Mouse (Mus musculus): Measurements from ENCODE around the gene Aifm2. TPM values are rescaled to one million over a fixed set of nuclear protein-coding genes. Genes with fewer than 3 reads are reported as not detected.

The Aifm2 gene
- polyA plus RNA-seq, 1 experiment from 2014 or later: 6.0 TPM

DNA sequence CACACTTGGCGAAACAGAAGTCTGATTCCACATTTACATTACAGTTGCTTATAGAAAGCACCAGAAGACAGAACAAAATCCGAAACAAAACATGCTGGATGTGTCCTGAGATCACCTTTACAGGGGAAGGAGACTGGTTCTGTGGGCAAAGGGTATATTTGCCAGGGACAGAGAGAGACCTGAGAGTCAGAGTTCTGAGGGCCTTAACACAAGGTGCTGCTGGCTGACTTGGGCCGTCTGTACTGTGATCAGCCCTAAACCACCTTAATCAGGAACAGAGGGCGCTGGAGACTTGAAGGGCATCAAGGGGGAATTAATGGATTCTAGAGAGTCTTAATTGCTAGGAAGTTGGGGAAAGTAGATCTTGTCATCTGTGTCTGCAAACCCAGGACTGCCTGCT lies 21.5 kb upstream of the Aifm2 start:
- no peaks in the 10 kb centered on the region for H3K27me3 ChIP-seq (ENCODE audit: control insufficient read depth, insufficient read depth, low read depth, low read length)
- H3K36me3 ChIP-seq (ENCODE audit: control insufficient read depth, insufficient read depth): peaks cover 24% of the 10 kb centered on the region
- no peak for ATAC-seq (ENCODE audit: low read depth)
- no peaks in the 10 kb centered on the region for H3K9me3 ChIP-seq (replicated peaks; ENCODE audit: control insufficient read depth, low read length)
- no peak overlapping the region for H3K9ac ChIP-seq (ENCODE audit: low read depth, low read length)
- H3K4me1 ChIP-seq (ENCODE audit: control insufficient read depth, low read depth, low read length): peaks cover 17% of the 10 kb centered on the region
- 68% methylated on average over 4 of the region's 4 CpGs for WGBS (ENCODE audit: insufficient replicate concordance)
- H3K4me3 ChIP-seq (ENCODE audit: low read depth, low read length): no peak overlapping the region
- H3K4me2 ChIP-seq (ENCODE audit: low read depth, low read length): no peak overlapping the region
- H3K27ac ChIP-seq (ENCODE audit: low read length): no peak overlapping the region

DNA sequence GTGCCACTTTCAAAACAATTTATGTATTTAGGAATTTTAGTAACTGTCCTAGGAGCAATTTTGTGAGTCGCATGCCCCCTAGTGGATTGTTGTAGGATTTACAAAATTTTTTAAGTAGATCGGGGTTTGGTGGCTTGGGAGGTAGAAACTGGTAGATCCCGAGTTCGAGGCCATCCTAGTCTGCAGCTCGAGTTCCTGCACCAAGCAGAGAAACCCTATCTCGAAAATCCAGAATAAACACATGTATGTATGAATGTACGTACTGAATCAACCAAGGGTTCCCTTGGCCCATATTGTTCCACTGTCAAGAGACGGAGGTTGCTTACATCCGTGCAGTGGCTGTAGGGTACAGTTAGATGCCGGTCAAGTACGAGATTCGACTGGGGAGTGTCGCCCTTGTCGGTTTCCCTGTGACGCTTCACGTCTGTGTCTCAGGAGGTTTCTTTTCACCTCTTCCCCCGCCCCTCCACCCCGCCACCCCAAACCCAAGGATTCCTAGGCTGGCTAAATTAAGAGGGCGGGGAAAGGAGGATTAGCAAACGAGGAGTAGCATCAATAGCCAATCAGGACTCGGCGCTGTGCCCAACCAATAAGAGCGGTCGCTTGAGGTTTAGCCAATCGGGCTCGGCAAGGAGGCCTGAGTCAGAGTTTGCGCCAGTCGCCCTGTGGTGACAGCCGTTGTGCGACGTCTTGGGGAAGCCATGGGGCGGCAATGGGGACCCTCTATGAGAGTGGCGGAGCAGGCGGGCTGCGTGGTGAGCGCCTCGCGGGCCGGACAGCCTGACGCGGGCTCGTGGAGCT lies 20.0 kb upstream of the Aifm2 start, which contains the start of gene Tysnd1:
TSS of gene Tysnd1 (plus strand) at position 645 of the 801 bp plus-strand sequence.
- peaks cover 17% of the 10 kb centered on the region for H3K4me1 ChIP-seq (ENCODE audit: control insufficient read depth, low read depth, low read length)
- H3K4me2 ChIP-seq (ENCODE audit: low read depth, low read length): peak within 1 kb of the TSS; percentile 98
- no peaks in the 10 kb centered on the region for H3K9me3 ChIP-seq (replicated peaks; ENCODE audit: control insufficient read depth, low read length)
- WGBS (ENCODE audit: insufficient replicate concordance): under 1% methylated on average over 42 of the region's 42 CpGs
- ATAC-seq (ENCODE audit: low read depth): peak; percentile 97
- peaks cover 19% of the 10 kb centered on the region for H3K36me3 ChIP-seq (ENCODE audit: control insufficient read depth, insufficient read depth)
- H3K27ac ChIP-seq (ENCODE audit: low read length): peak within 1 kb of the TSS; percentile 56; the same call in 1 of the 2 replicates
- peak within 1 kb of the TSS; percentile 75 for H3K9ac ChIP-seq (ENCODE audit: low read depth, low read length)
- H3K4me3 ChIP-seq (ENCODE audit: low read depth, low read length): peak within 1 kb of the TSS; percentile 85
- H3K27me3 ChIP-seq (ENCODE audit: control insufficient read depth, insufficient read depth, low read depth, low read length): no peaks in the 10 kb centered on the region

DNA sequence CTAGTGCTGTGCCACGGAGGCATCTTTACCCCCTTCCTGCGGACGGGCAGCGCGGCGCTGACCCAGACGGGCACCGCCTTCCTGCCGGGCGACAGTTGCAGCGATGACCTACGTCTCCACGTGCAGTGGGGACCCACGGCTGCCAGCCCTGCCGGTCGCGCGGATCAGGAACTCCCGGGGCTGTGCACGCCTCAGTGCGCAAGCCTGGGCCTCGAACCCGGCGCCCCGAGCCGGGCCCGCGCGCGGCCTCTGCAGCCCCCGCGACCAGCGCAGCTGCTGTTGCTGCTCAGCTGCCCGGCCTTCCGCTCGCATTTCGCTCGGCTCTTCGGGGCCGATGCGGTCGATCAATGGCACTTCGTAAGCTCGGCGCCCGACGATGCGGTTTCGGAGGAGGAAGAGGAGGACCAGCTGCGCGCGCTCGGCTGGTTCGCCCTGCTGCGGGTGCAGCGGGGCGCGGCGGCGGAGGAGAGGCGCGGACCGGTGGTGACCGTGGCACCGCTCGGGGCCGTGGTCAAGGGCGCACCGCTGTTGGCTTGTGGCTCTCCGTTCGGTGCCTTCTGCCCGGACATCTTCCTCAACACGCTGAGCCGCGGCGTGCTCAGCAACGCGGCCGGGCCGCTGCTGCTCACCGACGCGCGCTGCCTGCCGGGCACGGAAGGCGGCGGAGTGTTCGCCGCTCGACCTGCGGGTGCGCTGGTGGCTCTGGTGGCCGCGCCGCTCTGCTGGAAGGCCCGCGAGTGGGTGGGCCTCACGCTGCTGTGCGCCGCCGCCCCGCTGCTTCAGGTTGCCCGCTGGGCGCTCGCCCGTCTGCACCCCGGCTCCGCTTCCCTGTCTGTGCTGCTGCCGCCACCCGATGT lies 19.1 kb upstream of the Aifm2 start:
- Histone ChIP-seq H3K27me3 (ENCODE audit: control insufficient read depth, insufficient read depth, low read depth, low read length) (no peaks in the 10 kb centered on the region), H3K36me3 (ENCODE audit: control insufficient read depth, insufficient read depth) (peaks cover 13% of the 10 kb centered on the region), H3K27ac (ENCODE audit: low read length) (peak overlapping the region; percentile 56; the same call in 1 of the 2 replicates), H3K9me3 (replicated peaks; ENCODE audit: control insufficient read depth, low read length) (no peaks in the 10 kb centered on the region), H3K4me2 (ENCODE audit: low read depth, low read length) (peak overlapping the region; percentile 98), H3K9ac (ENCODE audit: low read depth, low read length) (peak overlapping the region; percentile 75), H3K4me3 (ENCODE audit: low read depth, low read length) (peak overlapping the region; percentile 85), H3K4me1 (ENCODE audit: control insufficient read depth, low read depth, low read length) (peaks cover 17% of the 10 kb centered on the region)
- under 1% methylated on average over 95 of the region's 111 CpGs for WGBS (ENCODE audit: insufficient replicate concordance)
- ATAC-seq (ENCODE audit: low read depth): peak; percentile 37

DNA sequence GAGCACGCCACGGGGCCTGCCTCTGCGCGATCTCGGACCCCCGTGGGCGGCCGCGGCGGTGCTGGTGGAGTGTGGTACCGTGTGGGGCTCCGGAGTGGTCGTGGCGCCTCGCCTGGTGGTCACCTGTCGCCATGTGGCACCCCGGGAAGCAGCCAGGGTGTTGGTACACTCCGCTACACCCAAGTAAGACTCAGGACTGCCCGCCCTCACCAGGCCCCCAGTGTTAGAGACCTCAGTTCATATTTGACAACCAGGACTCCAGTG lies 18.6 kb upstream of the Aifm2 start:
- Histone ChIP-seq H3K27ac (ENCODE audit: low read length) (0 out of 2 replicates have a peak overlapping the region, but pooled peaks have one; percentile 29), H3K4me2 (ENCODE audit: low read depth, low read length) (peak overlapping the region; percentile 98), H3K4me1 (ENCODE audit: control insufficient read depth, low read depth, low read length) (peaks cover 17% of the 10 kb centered on the region), H3K36me3 (ENCODE audit: control insufficient read depth, insufficient read depth) (peaks cover 8% of the 10 kb centered on the region), H3K9ac (ENCODE audit: low read depth, low read length) (peak overlapping the region; percentile 75), H3K9me3 (replicated peaks; ENCODE audit: control insufficient read depth, low read length) (no peaks in the 10 kb centered on the region), H3K27me3 (ENCODE audit: control insufficient read depth, insufficient read depth, low read depth, low read length) (no peaks in the 10 kb centered on the region), H3K4me3 (ENCODE audit: low read depth, low read length) (peak overlapping the region; percentile 85)
- no peak for ATAC-seq (ENCODE audit: low read depth)
- 5% methylated on average over 19 of the region's 19 CpGs for WGBS (ENCODE audit: insufficient replicate concordance)

DNA sequence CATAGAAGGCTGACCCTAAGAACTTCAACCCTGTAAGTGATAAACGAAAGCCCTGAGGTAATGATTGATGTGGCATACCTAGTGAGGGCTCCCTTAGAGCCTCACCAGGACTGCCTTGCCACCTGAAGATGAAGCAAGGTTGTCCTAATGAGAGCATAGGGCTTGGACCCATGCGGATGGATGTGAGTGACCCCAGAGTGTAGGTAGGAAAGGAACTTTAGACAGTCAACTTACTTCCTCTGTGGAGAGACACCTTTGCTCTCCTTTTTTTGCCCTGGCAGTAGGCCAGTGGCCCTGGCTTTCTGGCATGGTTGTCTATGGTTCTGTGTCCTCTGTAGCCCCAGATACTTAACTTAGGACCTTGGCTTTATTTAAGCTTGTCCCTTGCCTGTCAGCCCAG lies 18.0 kb upstream of the Aifm2 start:
- Histone ChIP-seq H3K9ac (ENCODE audit: low read depth, low read length) (peak overlapping the region; percentile 75; the same call in 1 of the 2 replicates), H3K4me1 (ENCODE audit: control insufficient read depth, low read depth, low read length) (peaks cover 17% of the 10 kb centered on the region), H3K27ac (ENCODE audit: low read length) (0 out of 2 replicates have a peak overlapping the region, but pooled peaks have one; percentile 29), H3K27me3 (ENCODE audit: control insufficient read depth, insufficient read depth, low read depth, low read length) (no peaks in the 10 kb centered on the region), H3K4me3 (ENCODE audit: low read depth, low read length) (peak overlapping the region; percentile 85), H3K4me2 (ENCODE audit: low read depth, low read length) (peak overlapping the region; percentile 98), H3K36me3 (ENCODE audit: control insufficient read depth, insufficient read depth) (peaks cover 4% of the 10 kb centered on the region), H3K9me3 (replicated peaks; ENCODE audit: control insufficient read depth, low read length) (no peaks in the 10 kb centered on the region)
- 61% methylated on average over 2 of the region's 2 CpGs for WGBS (ENCODE audit: insufficient replicate concordance)
- ATAC-seq (ENCODE audit: low read depth): no peak

DNA sequence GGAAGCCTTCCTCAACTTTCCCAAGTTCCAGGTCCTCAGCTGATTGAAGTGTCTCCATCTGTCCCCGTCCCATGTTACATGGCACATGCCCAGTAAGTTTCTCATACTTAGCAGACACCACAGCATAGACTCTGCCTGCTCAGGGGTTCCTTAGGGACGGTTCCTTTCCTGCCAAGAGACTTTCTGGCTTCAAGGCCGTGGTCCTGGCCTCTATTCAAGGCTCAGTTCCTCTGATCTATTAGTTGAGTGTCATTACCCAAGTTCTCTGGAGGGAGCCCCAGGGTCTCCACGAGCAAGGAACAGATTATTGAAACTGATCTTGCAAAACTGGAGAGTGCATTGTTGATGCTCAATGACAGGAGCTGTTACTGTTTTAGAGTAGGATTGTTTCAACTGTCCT lies 10.4 kb upstream of the Aifm2 start:
- ATAC-seq (ENCODE audit: low read depth): no peak
- WGBS (ENCODE audit: insufficient replicate concordance): 59% methylated on average over 4 of the region's 4 CpGs
- Histone ChIP-seq H3K27me3 (ENCODE audit: control insufficient read depth, insufficient read depth, low read depth, low read length) (no peaks in the 10 kb centered on the region), H3K9ac (ENCODE audit: low read depth, low read length) (no peak overlapping the region), H3K36me3 (ENCODE audit: control insufficient read depth, insufficient read depth) (peaks cover 3% of the 10 kb centered on the region; the same call in 1 of the 2 replicates), H3K4me2 (ENCODE audit: low read depth, low read length) (no peak overlapping the region), H3K4me3 (ENCODE audit: low read depth, low read length) (no peak overlapping the region), H3K4me1 (ENCODE audit: control insufficient read depth, low read depth, low read length) (no peaks in the 10 kb centered on the region), H3K9me3 (replicated peaks; ENCODE audit: control insufficient read depth, low read length) (no peaks in the 10 kb centered on the region), H3K27ac (ENCODE audit: low read length) (no peak overlapping the region)

DNA sequence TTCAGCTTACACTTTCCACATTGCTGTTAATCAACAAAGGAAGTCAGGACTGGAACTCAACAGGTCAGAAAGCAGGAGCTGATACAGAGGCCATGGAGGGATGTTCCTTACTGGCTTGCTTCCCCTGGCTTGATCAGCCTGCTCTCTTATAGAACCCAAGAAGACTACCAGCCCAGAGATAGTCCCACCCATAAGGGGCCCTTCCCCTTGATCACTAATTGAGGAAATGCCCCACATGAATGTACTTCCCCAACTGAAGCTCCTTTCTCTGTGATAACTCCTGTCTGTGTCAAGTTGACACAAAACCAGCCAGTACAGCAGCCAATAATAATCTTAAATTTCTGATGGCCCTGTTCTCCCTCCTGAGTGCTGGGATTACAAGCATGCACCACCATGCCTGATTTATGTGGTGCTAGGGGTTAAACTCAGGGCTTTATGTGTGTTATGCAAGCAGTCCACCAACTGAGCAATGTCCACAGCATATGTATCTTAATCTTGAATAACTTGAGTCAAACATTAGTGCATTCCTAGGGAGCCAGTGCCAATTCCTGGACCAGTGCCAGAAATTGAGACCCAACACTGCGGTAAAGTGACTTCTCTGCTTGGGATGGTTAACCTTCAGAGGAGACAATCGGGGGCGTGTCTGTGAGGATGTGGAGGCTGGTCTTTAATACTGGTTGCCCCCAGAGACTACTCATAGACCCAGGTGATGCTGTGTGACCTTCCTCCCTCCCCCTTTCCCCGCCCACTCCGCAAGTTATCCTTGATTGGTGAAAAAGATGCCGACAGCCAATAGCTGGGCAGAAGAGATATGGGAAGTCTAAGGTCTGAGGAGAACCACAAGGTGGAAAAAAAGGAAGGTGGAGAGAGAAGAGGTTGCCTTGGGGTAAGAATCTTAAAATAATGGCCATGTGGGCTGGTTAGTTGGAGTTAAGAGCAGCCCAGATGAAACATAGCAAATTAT lies 8.4 kb upstream of the Aifm2 start:
- Histone ChIP-seq H3K27ac (ENCODE audit: low read length) (no peak overlapping the region), H3K9me3 (replicated peaks; ENCODE audit: control insufficient read depth, low read length) (no peaks in the 10 kb centered on the region), H3K4me2 (ENCODE audit: low read depth, low read length) (no peak overlapping the region), H3K9ac (ENCODE audit: low read depth, low read length) (no peak overlapping the region), H3K27me3 (ENCODE audit: control insufficient read depth, insufficient read depth, low read depth, low read length) (no peaks in the 10 kb centered on the region), H3K4me1 (ENCODE audit: control insufficient read depth, low read depth, low read length) (no peaks in the 10 kb centered on the region), H3K4me3 (ENCODE audit: low read depth, low read length) (no peak overlapping the region), H3K36me3 (ENCODE audit: control insufficient read depth, insufficient read depth) (peaks cover 3% of the 10 kb centered on the region; the same call in 1 of the 2 replicates)
- WGBS (ENCODE audit: insufficient replicate concordance): 66% methylated on average over 6 of the region's 6 CpGs
- no peak for ATAC-seq (ENCODE audit: low read depth)

DNA sequence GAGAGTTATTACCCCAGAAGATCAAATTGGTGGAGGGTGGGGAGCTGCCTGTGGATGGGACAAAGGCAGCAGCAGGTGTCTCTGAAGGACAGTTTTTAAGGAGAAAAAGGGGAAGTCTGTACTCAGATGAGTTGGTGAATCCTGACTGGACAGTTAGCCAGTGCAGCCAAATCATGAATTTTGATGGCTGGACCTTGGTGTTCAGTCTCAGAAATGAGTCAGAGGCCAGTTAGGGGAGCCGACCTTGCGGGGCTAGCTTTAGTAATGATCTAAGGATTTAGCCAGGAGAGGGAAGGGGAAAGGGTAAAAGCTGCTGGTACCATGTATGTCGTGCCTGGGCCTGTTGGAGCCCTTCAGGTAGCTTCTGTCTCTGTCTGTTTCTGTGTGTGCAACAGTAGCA lies 1.5 kb upstream of the Aifm2 start:
- Histone ChIP-seq H3K9ac (ENCODE audit: low read depth, low read length) (no peak overlapping the region), H3K36me3 (ENCODE audit: control insufficient read depth, insufficient read depth) (no peaks in the 10 kb centered on the region), H3K4me3 (ENCODE audit: low read depth, low read length) (no peak overlapping the region), H3K4me2 (ENCODE audit: low read depth, low read length) (no peak overlapping the region), H3K27me3 (ENCODE audit: control insufficient read depth, insufficient read depth, low read depth, low read length) (no peaks in the 10 kb centered on the region), H3K9me3 (replicated peaks; ENCODE audit: control insufficient read depth, low read length) (no peaks in the 10 kb centered on the region), H3K27ac (ENCODE audit: low read length) (no peak overlapping the region), H3K4me1 (ENCODE audit: control insufficient read depth, low read depth, low read length) (peaks cover 11% of the 10 kb centered on the region)
- no peak for ATAC-seq (ENCODE audit: low read depth)
- 55% methylated on average over 3 of the region's 3 CpGs for WGBS (ENCODE audit: insufficient replicate concordance)

All from liver, embryonic 16.5 days (tissue).